Mouse (Mus musculus) testis, adult 2 months (tissue): Measurements from ENCODE around the gene Cryaa.

Source experiments
- CTCF ChIP-seq: fragments of 200-500 bp; IDR thresholded peaks from 2 replicates; pipeline ENCODE4 v1.5.1; 2012; ENCODE audit warnings: low read depth, mild to moderate bottlenecking, inconsistent platforms, low read length, moderate library complexity; ENCODE audit not compliant: control insufficient read depth, insufficient read depth, insufficient replicate concordance
- POLR2A ChIP-seq: fragments of 200-500 bp; IDR thresholded peaks from 2 replicates; pipeline ENCODE4 v1.6.1; 2012; ENCODE audit warnings: low read depth, mild to moderate bottlenecking, inconsistent platforms, low read length, moderate library complexity; ENCODE audit not compliant: control insufficient read depth

GRCm38 (mm10) chr17:31727230-31727629 lies 49.6 kb downstream of the Cryaa start:
- TF ChIP-seq CTCF, result no peak
- no peak for TF ChIP-seq POLR2A
